Mouse (Mus musculus): Measurements from ENCODE around the gene Dennd4b.

Dennd4b gene

GRCm38 (mm10) chr3:90253653-90254418 lies 11.1 kb upstream of the Dennd4b start, which contains the start of gene Crtc2:
Crtc2 (plus strand) TSS chr3:90254163.
- DNase-seq, result peak; percentile 95

GRCm38 (mm10) chr3:90254419-90255193 lies 10.4 kb upstream of the Dennd4b start:
- peak; percentile 41 for DNase-seq

GRCm38 (mm10) chr3:90255194-90255565 lies 9.8 kb upstream of the Dennd4b start:
- DNase-seq, result no peak

- peak; percentile 22 for DNase-seq
Measured at GRCm38 (mm10) chr3:90255784-90256353, 9.1 kb upstream of the Dennd4b start.

GRCm38 (mm10) chr3:90256731-90257530 lies 8.1 kb upstream of the Dennd4b start:
- peak; percentile 95 for DNase-seq

- DNase-seq, result no peak
Measured at GRCm38 (mm10) chr3:90258521-90258920, 6.5 kb upstream of the Dennd4b start.

- DNase-seq, result peak; percentile 17
Measured at GRCm38 (mm10) chr3:90263121-90263771, 1.7 kb upstream of the Dennd4b start.

- no peak for DNase-seq
Measured at GRCm38 (mm10) chr3:90264687-90265033, 325 bp upstream of the Dennd4b start.

GRCm38 (mm10) chr3:90265932-90266741 lies 1.2 kb downstream of the Dennd4b start:
- peak; percentile 43 for DNase-seq

- peak; percentile 28 for DNase-seq
Measured at GRCm38 (mm10) chr3:90266901-90267775, 2.2 kb downstream of the Dennd4b start.

GRCm38 (mm10) chr3:90268190-90268589 lies 3.2 kb downstream of the Dennd4b start:
- peak; percentile 11 for DNase-seq

- peak; percentile 10 for DNase-seq
Measured at GRCm38 (mm10) chr3:90268971-90269370, 4.0 kb downstream of the Dennd4b start.

- DNase-seq, result no peak
Measured at GRCm38 (mm10) chr3:90270784-90271183, 5.8 kb downstream of the Dennd4b start.

GRCm38 (mm10) chr3:90272170-90272569 lies 7.2 kb downstream of the Dennd4b start:
- DNase-seq, result no peak

- no peak for DNase-seq
Measured at GRCm38 (mm10) chr3:90273855-90274254, 8.9 kb downstream of the Dennd4b start.

GRCm38 (mm10) chr3:90275286-90275685 lies 10.3 kb downstream of the Dennd4b start:
- peak; percentile 69 for DNase-seq

GRCm38 (mm10) chr3:90276858-90277257 lies 11.9 kb downstream of the Dennd4b start:
- no peak for DNase-seq

GRCm38 (mm10) chr3:90277793-90278192 lies 12.8 kb downstream of the Dennd4b start:
- peak; percentile 83 for DNase-seq

GRCm38 (mm10) chr3:90278211-90278610 lies 13.2 kb downstream of the Dennd4b start:
- DNase-seq, result no peak

GRCm38 (mm10) chr3:90279216-90279615 lies 14.2 kb downstream of the Dennd4b start:
- no peak for DNase-seq

All from cerebellum, adult 8-10 months (tissue).